Mouse (Mus musculus) bone marrow, adult 2 months (tissue): ENCODE data around the gene Sco2.

Experiments
- CTCF ChIP-seq: fragments of 200-500 bp; IDR thresholded peaks from 2 replicates; pipeline ENCODE4 v1.5.1; 2011; ENCODE audit warnings: low read length, control low read depth; ENCODE audit not compliant: control insufficient read depth, insufficient read depth
- POLR2A ChIP-seq: fragments of 200-500 bp; IDR thresholded peaks from 2 replicates; pipeline ENCODE4 v1.6.1; 2011; ENCODE audit warnings: low read depth, mild to moderate bottlenecking, control low read depth, low read length, borderline replicate concordance; ENCODE audit not compliant: control insufficient read depth

DNA sequence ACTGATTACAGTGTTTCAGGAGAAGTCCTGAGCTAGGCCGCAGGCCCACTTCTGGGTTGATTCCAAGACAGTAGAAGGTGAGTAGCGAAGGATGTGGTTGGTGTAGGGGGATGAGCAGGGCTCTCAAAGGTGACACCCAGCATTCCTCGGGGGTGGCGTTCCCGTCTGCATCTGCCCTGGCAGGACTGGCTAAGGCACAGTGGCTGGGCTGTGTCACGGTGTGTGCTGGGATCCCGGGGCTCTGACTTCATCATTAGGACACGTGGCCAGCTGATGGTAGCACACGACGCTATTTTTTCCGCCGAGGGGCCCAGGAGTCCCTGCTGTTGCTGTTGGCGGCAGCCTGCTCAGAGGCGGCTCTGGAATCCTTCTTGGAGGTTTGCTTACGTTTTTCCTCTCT is 22.3 kb downstream of the Sco2 start:
- no peak for TF ChIP-seq CTCF
- no peak for TF ChIP-seq POLR2A
